14 mouse cellular contexts compared by ENCODE assay signal in genomic region chr6:82862475-82862874, GRCm38 (mm10).
DNase-seq lines count a peak whose midpoint lies in the region; ATAC-seq lines count a peak whose summit lies in the region.
"Had no signal": no experiment of that assay in that cellular context is flagged by ENCODE, and none has a peak within 500 bp of the region (broad histone marks: within the 10 kb centered on the region; RNA-seq: fewer than 3 reads in every experiment).

No protein-coding gene starts in this region.

- 38% methylated on average over 7 of the region's 7 CpGs for WGBS in kidney, embryonic 15.5 days
- 46% methylated on average over 7 of the region's 7 CpGs for WGBS in limb, embryonic 10.5 days
- 56% methylated on average over 7 of the region's 7 CpGs for WGBS in stomach, embryonic 15.5 days

- H3K36me3 ChIP-seq in kidney, embryonic 15.5 days: no peaks in the 10 kb centered on the region
- H3K36me3 ChIP-seq in limb, embryonic 10.5 days: no peaks in the 10 kb centered on the region
- H3K36me3 ChIP-seq in stomach, embryonic 15.5 days: no peaks in the 10 kb centered on the region
- H3K36me3 ChIP-seq: G1E had no signal

- ATAC-seq in kidney, embryonic 15.5 days (replicated peaks; ENCODE audit: low FRiP score): peak; percentile 60; the same call in 1 of the 2 replicates
- ATAC-seq in stomach, embryonic 15.5 days (ENCODE audit: insufficient read depth, low FRiP score, low read depth): peak; percentile 25; the same call in 1 of the 2 replicates
- ATAC-seq: forebrain, embryonic 16.5 days; hindbrain, embryonic 16.5 days had no signal

- H3K27me3 ChIP-seq in kidney, embryonic 15.5 days: no peaks in the 10 kb centered on the region
- H3K27me3 ChIP-seq in limb, embryonic 10.5 days (ENCODE audit: low read depth, poor library complexity, severe bottlenecking): no peaks in the 10 kb centered on the region
- H3K27me3 ChIP-seq in stomach, embryonic 15.5 days (replicated peaks): no peaks in the 10 kb centered on the region

- no peaks in the 10 kb centered on the region for H3K9me3 ChIP-seq in kidney, embryonic 15.5 days (replicated peaks)
- no peaks in the 10 kb centered on the region for H3K9me3 ChIP-seq in limb, embryonic 10.5 days (replicated peaks)
- no peaks in the 10 kb centered on the region for H3K9me3 ChIP-seq in stomach, embryonic 15.5 days
- H3K9me3 ChIP-seq: G1E had no signal

- no peak for DNase-seq in kidney, adult 9 months
- peak; percentile 41 for DNase-seq in heart, adult 8-10 months (ENCODE audit: low spot score)
- DNase-seq in limb, embryonic 10.5 days (ENCODE audit: low spot score): no peak
- no peak for DNase-seq in natural killer cell, adult 2 months (ENCODE audit: low spot score in 2 of 2)
- DNase-seq in MN1 (ENCODE audit: low spot score): no peak
- DNase-seq: adrenal gland, adult 8-10 months; cerebellum, adult 11-12 months; right cerebral cortex, postnatal 25 days; thymus, adult 18-20 months had no signal

- no peak overlapping the region for H3K27ac ChIP-seq in kidney, embryonic 15.5 days
- H3K27ac ChIP-seq in limb, embryonic 10.5 days: peak overlapping the region; percentile 4; the same call in 1 of the 2 replicates
- H3K27ac ChIP-seq in stomach, embryonic 15.5 days: no peak overlapping the region

- no peak overlapping the region for H3K4me2 ChIP-seq in kidney, embryonic 15.5 days
- no peak overlapping the region for H3K4me2 ChIP-seq in stomach, embryonic 15.5 days

- peaks cover 16% of the 10 kb centered on the region for H3K4me1 ChIP-seq in kidney, embryonic 15.5 days
- peaks cover 31% of the 10 kb centered on the region for H3K4me1 ChIP-seq in limb, embryonic 10.5 days
- no peaks in the 10 kb centered on the region; the same call in 1 of the 2 replicates for H3K4me1 ChIP-seq in stomach, embryonic 15.5 days

- H3K4me3 ChIP-seq in kidney, embryonic 15.5 days (replicated peaks): no peak overlapping the region
- H3K4me3 ChIP-seq in limb, embryonic 10.5 days: no peak overlapping the region
- H3K4me3 ChIP-seq in stomach, embryonic 15.5 days (replicated peaks): no peak overlapping the region

- H3K9ac ChIP-seq in kidney, embryonic 15.5 days: no peak overlapping the region
- H3K9ac ChIP-seq in stomach, embryonic 15.5 days: no peak overlapping the region
